Mouse (Mus musculus) ES-Bruce4 (cell line): Measurements from ENCODE around the gene Spsb1. TPM values are rescaled to one million over a fixed set of nuclear protein-coding genes. Genes with fewer than 3 reads are reported as not detected.

ENCODE experiments used
- H3K27ac ChIP-seq: 2 replicates; pipeline ENCODE4 v1.5.1; 2012; ENCODE audit warnings: low read length, inconsistent platforms; ENCODE audit not compliant: insufficient read depth
- H3K27me3 ChIP-seq: 2 replicates; pipeline ENCODE4 v1.6.1; 2012; ENCODE audit warnings: mild to moderate bottlenecking, low read length, inconsistent platforms; ENCODE audit not compliant: control insufficient read depth, poor library complexity, insufficient read depth, severe bottlenecking
- H3K36me3 ChIP-seq: 2 replicates; pipeline ENCODE4 v1.6.1; 2012; ENCODE audit warnings: inconsistent platforms, mild to moderate bottlenecking, low read length, moderate library complexity; ENCODE audit not compliant: control insufficient read depth, poor library complexity, insufficient read depth, severe bottlenecking
- H3K4me1 ChIP-seq: one replicate; pipeline ENCODE4 v1.8.1; 2011; ENCODE audit warnings: low read length; ENCODE audit not compliant: control insufficient read depth, insufficient read depth
- H3K4me3 ChIP-seq: 2 replicates; pipeline ENCODE4 v1.5.1; 2011; ENCODE audit warnings: low read depth, mild to moderate bottlenecking, low read length
- H3K9ac ChIP-seq: 2 replicates; pipeline ENCODE4 v1.6.1; 2012; ENCODE audit warnings: low read depth, mild to moderate bottlenecking, inconsistent platforms; ENCODE audit not compliant: poor library complexity, severe bottlenecking
- H3K9me3 ChIP-seq: replicated peaks from 2 replicates; pipeline ENCODE4 v1.6.1; 2012; ENCODE audit warnings: mild to moderate bottlenecking, low read length, inconsistent platforms; ENCODE audit not compliant: control insufficient read depth, poor library complexity, insufficient read depth, severe bottlenecking
- CTCF ChIP-seq: IDR thresholded peaks from one replicate; pipeline ENCODE4 v1.8.1; 2011; ENCODE audit warnings: low read depth, low read length
- EP300 ChIP-seq: IDR thresholded peaks from 2 replicates; pipeline ENCODE4 v1.6.1; 2011; ENCODE audit warnings: low read depth, low read length; ENCODE audit not compliant: insufficient read depth
- POLR2A ChIP-seq: IDR thresholded peaks from one replicate; pipeline ENCODE4 v1.8.1; 2011; ENCODE audit warnings: low read length; ENCODE audit not compliant: insufficient read depth
- polyA plus RNA-seq: library from polyadenylated mRNA; stranded (reverse); fragments of >200 nt; gene quantifications from 2 replicates; pipeline ENCODE4 v1.2.4, GENCODE M21; 2011; ENCODE audit warnings: low read depth; ENCODE audit not compliant: missing spikeins, insufficient read depth, insufficient read length

Spsb1 gene
- polyA plus RNA-seq, 1 experiment = 28.1 TPM

- Histone ChIP-seq H3K4me1 (no peaks in the 10 kb centered on the region), H3K27me3 (no peaks in the 10 kb centered on the region), H3K9me3 (no peaks in the 10 kb centered on the region), H3K4me3 (no peak overlapping the region), H3K36me3 (no peaks in the 10 kb centered on the region), H3K9ac (no peak overlapping the region), H3K27ac (no peak overlapping the region)
- TF ChIP-seq CTCF (no peak), POLR2A (no peak), EP300 (no peak)
These were observed 51.8 kb downstream of the Spsb1 start for GRCm38 (mm10) chr4:149903026-149903425.

- TF ChIP-seq EP300 = no peak
- no peak for TF ChIP-seq POLR2A
- no peak for TF ChIP-seq CTCF
- H3K36me3 ChIP-seq = no peaks in the 10 kb centered on the region
These were observed 53.5 kb downstream of the Spsb1 start for GRCm38 (mm10) chr4:149901349-149901782.

GRCm38 (mm10) chr4:149897661-149898260 lies 57.1 kb downstream of the Spsb1 start:
- Histone ChIP-seq H3K27me3 (no peaks in the 10 kb centered on the region), H3K4me3 (peak overlapping the region; percentile 12; the same call in 1 of the 2 replicates), H3K9me3 (no peaks in the 10 kb centered on the region), H3K4me1 (no peaks in the 10 kb centered on the region), H3K27ac (no peak overlapping the region), H3K9ac (no peak overlapping the region), H3K36me3 (no peaks in the 10 kb centered on the region)
- TF ChIP-seq EP300 (no peak), POLR2A (no peak), CTCF (no peak)

More at GRCm38 (mm10) chr4:149901349-149901782, 53.5 kb downstream of the Spsb1 start:
- no peak overlapping the region for H3K4me3 ChIP-seq
- no peaks in the 10 kb centered on the region for H3K27me3 ChIP-seq
- H3K9ac ChIP-seq = no peak overlapping the region
- H3K4me1 ChIP-seq = no peaks in the 10 kb centered on the region
- H3K27ac ChIP-seq = no peak overlapping the region
- no peaks in the 10 kb centered on the region for H3K9me3 ChIP-seq

DNA sequence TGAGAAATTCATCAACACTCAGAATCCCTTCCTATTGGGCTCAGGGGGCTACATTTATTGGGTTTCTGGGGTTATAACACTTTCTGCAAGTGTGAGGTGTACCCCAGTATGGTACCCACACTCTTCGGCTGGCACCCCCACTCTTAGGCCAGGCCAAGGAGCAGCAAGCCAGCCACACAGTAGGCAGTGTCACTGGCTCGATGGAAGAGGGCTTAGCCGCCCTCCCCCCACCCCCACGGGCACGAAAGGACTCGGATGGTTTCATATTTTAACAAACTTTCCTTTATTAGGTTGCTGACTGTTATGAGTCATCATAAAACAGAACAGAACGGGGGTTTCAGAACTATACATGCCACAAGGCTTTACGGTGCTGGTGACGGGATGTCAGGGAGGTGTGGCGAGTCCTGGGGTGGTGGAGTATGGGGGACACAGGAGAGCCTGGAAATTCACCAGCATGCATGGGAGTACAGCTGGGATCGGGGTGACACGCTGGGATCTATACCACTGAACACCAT lies 58.8 kb downstream of the Spsb1 start:
- H3K36me3 ChIP-seq = no peaks in the 10 kb centered on the region
- H3K9ac ChIP-seq = no peak overlapping the region
- no peaks in the 10 kb centered on the region for H3K27me3 ChIP-seq
- H3K4me1 ChIP-seq = no peaks in the 10 kb centered on the region
- TF ChIP-seq POLR2A (no peak), CTCF (no peak), EP300 (no peak)
- no peaks in the 10 kb centered on the region for H3K9me3 ChIP-seq
- H3K4me3 ChIP-seq = no peak overlapping the region
- no peak overlapping the region for H3K27ac ChIP-seq

DNA sequence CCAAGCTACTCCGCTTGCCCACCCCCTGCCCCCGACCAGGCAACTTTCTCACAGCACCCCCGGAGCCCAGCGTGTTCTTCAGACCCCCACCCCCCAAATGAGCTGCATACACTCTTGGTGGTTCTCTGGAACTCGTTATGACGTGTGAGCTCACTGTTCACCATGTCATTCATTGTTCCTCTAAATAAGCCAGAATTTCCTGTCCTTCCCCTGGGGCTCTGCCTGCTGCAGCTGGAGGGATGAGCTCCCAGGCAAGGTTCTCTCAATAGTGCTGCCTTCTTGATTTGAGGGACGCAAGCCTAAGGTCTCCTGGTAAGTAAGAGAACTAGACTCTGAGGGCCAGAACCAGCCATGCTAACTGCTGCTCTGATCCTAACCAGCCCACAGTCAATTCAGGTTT lies 59.6 kb downstream of the Spsb1 start:
- H3K36me3 ChIP-seq = no peaks in the 10 kb centered on the region
- no peaks in the 10 kb centered on the region for H3K4me1 ChIP-seq
- TF ChIP-seq EP300 (no peak), POLR2A (no peak), CTCF (no peak)
- H3K9me3 ChIP-seq = no peaks in the 10 kb centered on the region
- no peak overlapping the region for H3K4me3 ChIP-seq
- no peak overlapping the region for H3K9ac ChIP-seq
- H3K27me3 ChIP-seq = no peaks in the 10 kb centered on the region
- H3K27ac ChIP-seq = no peak overlapping the region

DNA sequence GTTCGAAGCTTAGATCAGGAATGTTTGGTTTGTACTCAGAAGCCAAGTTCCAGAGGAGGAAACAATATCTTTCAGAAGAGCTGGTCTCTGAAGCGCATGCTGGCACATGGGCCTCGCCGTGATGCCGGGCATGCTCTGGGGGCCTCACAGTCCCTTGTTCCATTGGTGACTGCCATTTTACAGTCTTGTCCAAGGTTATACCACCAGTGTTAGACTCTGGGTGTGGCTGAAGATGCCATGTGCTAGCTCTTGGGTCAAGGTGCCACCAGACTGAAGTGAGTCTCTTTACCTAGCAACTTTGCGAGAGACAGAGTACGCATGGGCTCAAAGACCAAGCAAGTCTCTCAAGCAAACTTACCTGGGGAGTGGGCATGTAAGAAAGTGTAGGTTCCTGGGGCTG lies 60.5 kb downstream of the Spsb1 start:
- no peak overlapping the region for H3K9ac ChIP-seq
- no peaks in the 10 kb centered on the region for H3K27me3 ChIP-seq
- H3K4me1 ChIP-seq = no peaks in the 10 kb centered on the region
- H3K9me3 ChIP-seq = no peaks in the 10 kb centered on the region
- TF ChIP-seq POLR2A = no peak
- no peak for TF ChIP-seq EP300
- TF ChIP-seq CTCF = no peak
- H3K27ac ChIP-seq = no peak overlapping the region
- no peak overlapping the region for H3K4me3 ChIP-seq
- H3K36me3 ChIP-seq = no peaks in the 10 kb centered on the region
